Mouse (Mus musculus): Measurements from ENCODE around the gene Coro1a.

DNA sequence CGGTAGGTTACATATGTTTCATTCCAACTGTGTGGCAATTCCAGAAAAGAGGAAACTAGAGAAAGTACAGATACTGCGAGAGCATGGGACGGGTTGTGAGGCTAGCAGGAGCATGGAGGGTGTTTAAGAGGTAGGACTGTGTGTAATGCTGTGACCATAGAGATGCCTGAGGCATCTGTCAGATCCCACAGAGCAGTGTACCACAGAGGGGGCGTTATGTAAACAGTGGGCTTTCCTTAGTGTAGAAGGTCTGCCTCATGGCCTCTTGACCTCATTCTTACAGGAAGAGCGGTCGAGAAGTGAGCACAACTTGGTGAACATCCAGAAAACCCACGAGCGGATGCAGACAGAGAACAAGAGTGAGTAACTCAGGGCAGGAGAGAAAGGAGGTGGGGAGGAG lies 43.9 kb downstream of the Coro1a start:
- TF ChIP-seq POLR2A (IDR thresholded peaks at IDR 0.05; ENCODE audit: low read depth, low read length) (no peak), SMC3 (IDR thresholded peaks at IDR 0.05; ENCODE audit: low read depth, low read length) (no peak), MAFK (IDR thresholded peaks at IDR 0.05; ENCODE audit: insufficient replicate concordance, low read length) (no peak), CTCF (conservative IDR thresholded peaks at IDR 0.05 in 1 of 2, IDR thresholded peaks at IDR 0.05 in 1 of 2; ENCODE audit: low read depth in 2 of 2, low read length in 2 of 2) (no peak), JUN (IDR thresholded peaks at IDR 0.05; ENCODE audit: insufficient read depth, low read depth, low read length) (no peak), MEF2A (IDR thresholded peaks at IDR 0.05; ENCODE audit: borderline replicate concordance, low read depth, low read length) (no peak), POLR2AphosphoS2 (IDR thresholded peaks at IDR 0.05; ENCODE audit: low read depth, low read length) (no peak), TCF12 (IDR thresholded peaks at IDR 0.05; ENCODE audit: low read depth, low read length) (no peak), BHLHE40 (IDR thresholded peaks at IDR 0.05; ENCODE audit: low read depth, low read length) (no peak)
